Mouse (Mus musculus): ENCODE data around the gene Atxn7l3. TPM values are rescaled to one million over a fixed set of nuclear protein-coding genes. Genes with fewer than 3 reads are reported as not detected.

Atxn7l3 gene
- polyA plus RNA-seq, 1 experiment: 30.2 TPM

DNA sequence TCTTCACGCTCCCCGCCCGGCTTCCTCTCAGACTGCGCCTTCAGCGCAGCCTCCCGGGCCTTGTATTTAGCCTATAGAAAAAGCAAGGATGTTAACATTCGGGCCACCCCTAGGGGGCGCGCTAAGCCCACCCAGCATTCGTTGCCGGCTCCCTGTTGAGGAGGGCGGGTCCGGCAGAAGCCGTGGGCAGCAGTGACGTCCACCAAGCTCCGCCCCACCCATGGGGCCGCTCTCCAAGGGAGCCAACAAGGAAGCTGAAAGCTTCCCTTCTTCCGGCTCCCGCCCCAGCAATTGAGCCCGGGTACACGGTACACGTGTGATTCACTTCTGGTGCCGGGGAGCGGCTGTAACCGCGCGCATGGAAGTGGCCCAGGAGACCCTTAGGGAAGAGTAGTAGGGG is 12.5 kb upstream of the Atxn7l3 start:
- Histone ChIP-seq H3K27ac (ENCODE audit: insufficient read depth, low read depth, low read length) (peak overlapping the region; percentile 43), H3K36me3 (ENCODE audit: control insufficient read depth, insufficient read depth, low read length) (peaks cover 38% of the 10 kb centered on the region), H3K4me3 (ENCODE audit: low read depth, low read length) (peak overlapping the region; percentile 62), H3K27me3 (ENCODE audit: control insufficient read depth, insufficient read depth, low read length) (no peaks in the 10 kb centered on the region), H3K4me1 (ENCODE audit: control insufficient read depth, insufficient read depth, insufficient read length, low read length) (peaks cover 21% of the 10 kb centered on the region)
- under 1% methylated on average over 27 of the region's 27 CpGs for WGBS
- TF ChIP-seq POLR2A (IDR thresholded peaks at IDR 0.05; ENCODE audit: low read depth, low read length) (no peak), CTCF (IDR thresholded peaks at IDR 0.05; ENCODE audit: extremely low read depth, insufficient read length, insufficient replicate concordance, low read depth, low read length) (peak; percentile 99)

DNA sequence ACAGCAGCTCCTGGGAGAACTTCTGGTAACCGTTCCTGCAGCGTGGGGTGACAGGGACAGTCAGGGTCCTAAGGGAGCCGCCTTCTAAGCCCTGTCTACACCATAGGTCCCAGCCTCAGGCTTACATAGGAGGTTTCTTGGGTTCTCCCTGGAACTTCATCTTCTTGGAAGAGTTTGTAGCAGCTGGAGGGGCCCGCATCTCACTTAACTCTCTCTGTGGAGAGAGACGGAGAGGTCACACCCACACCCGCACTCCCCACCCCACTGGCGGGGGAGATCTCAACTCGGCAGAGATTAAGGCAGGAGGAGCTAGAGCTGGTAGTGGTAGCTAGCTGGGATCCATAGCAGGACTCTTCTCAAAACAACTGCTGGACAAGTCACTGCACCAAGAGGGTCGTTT is 11.7 kb upstream of the Atxn7l3 start:
- Histone ChIP-seq H3K36me3 (ENCODE audit: control insufficient read depth, insufficient read depth, low read length) (peaks cover 29% of the 10 kb centered on the region), H3K4me1 (ENCODE audit: control insufficient read depth, insufficient read depth, insufficient read length, low read length) (peaks cover 21% of the 10 kb centered on the region), H3K27ac (ENCODE audit: insufficient read depth, low read depth, low read length) (no peak overlapping the region), H3K4me3 (ENCODE audit: low read depth, low read length) (no peak overlapping the region), H3K27me3 (ENCODE audit: control insufficient read depth, insufficient read depth, low read length) (no peaks in the 10 kb centered on the region)
- TF ChIP-seq POLR2A (IDR thresholded peaks at IDR 0.05; ENCODE audit: low read depth, low read length) (no peak), CTCF (IDR thresholded peaks at IDR 0.05; ENCODE audit: extremely low read depth, insufficient read length, insufficient replicate concordance, low read depth, low read length) (no peak)
- 76% methylated on average over 9 of the region's 9 CpGs for WGBS

DNA sequence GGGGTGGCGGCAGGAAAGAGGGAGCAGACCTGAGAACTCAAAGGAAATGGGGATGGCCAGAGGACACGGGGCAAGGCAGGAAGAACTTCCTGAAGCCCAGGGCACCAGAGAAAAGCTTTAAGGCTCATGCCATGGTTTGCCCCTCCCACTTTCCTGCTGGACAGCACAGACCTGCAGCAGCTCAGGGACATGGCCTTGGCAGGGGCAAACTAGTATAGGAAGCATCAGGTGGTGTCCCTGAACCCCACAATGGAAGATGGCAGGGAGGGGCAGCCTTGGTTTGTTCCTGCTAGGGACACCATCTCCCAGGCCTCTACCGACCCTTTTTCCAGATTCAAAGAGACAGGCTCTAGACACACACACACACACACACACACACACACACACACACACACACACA is 8.9 kb upstream of the Atxn7l3 start:
- Histone ChIP-seq H3K4me3 (ENCODE audit: low read depth, low read length) (no peak overlapping the region), H3K36me3 (ENCODE audit: control insufficient read depth, insufficient read depth, low read length) (peaks cover 22% of the 10 kb centered on the region), H3K27ac (ENCODE audit: insufficient read depth, low read depth, low read length) (no peak overlapping the region), H3K4me1 (ENCODE audit: control insufficient read depth, insufficient read depth, insufficient read length, low read length) (peaks cover 14% of the 10 kb centered on the region), H3K27me3 (ENCODE audit: control insufficient read depth, insufficient read depth, low read length) (no peaks in the 10 kb centered on the region)
- 64% methylated on average over 3 of the region's 3 CpGs for WGBS
- TF ChIP-seq POLR2A (IDR thresholded peaks at IDR 0.05; ENCODE audit: low read depth, low read length): no peak
- TF ChIP-seq CTCF (IDR thresholded peaks at IDR 0.05; ENCODE audit: extremely low read depth, insufficient read length, insufficient replicate concordance, low read depth, low read length): no peak

DNA sequence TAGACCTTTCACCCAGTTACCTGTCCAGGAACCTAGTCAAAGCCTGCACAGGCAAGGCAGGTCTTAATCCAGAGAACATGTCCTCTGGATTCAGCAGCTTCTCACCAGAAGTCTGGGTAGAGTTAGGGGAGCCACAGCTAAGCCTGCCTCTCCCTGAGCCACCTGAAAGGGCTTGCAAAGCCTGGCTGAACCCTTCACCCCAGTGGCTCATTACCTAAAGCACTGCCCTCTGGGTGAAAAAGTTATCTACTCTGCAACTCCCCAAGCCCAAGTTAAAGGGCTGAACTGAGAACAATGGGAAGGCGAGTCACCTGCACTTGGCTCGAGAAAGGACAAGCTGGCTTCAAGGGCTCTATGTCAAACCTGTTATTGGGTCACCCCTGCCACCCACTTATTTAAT is 7.7 kb upstream of the Atxn7l3 start:
- Histone ChIP-seq H3K4me1 (ENCODE audit: control insufficient read depth, insufficient read depth, insufficient read length, low read length) (peaks cover 3% of the 10 kb centered on the region; the same call in 1 of the 2 replicates), H3K27ac (ENCODE audit: insufficient read depth, low read depth, low read length) (no peak overlapping the region), H3K27me3 (ENCODE audit: control insufficient read depth, insufficient read depth, low read length) (no peaks in the 10 kb centered on the region), H3K4me3 (ENCODE audit: low read depth, low read length) (no peak overlapping the region), H3K36me3 (ENCODE audit: control insufficient read depth, insufficient read depth, low read length) (peaks cover 22% of the 10 kb centered on the region)
- 47% methylated on average over 2 of the region's 2 CpGs for WGBS
- TF ChIP-seq POLR2A (IDR thresholded peaks at IDR 0.05; ENCODE audit: low read depth, low read length): no peak
- no peak for TF ChIP-seq CTCF (IDR thresholded peaks at IDR 0.05; ENCODE audit: extremely low read depth, insufficient read length, insufficient replicate concordance, low read depth, low read length)

DNA sequence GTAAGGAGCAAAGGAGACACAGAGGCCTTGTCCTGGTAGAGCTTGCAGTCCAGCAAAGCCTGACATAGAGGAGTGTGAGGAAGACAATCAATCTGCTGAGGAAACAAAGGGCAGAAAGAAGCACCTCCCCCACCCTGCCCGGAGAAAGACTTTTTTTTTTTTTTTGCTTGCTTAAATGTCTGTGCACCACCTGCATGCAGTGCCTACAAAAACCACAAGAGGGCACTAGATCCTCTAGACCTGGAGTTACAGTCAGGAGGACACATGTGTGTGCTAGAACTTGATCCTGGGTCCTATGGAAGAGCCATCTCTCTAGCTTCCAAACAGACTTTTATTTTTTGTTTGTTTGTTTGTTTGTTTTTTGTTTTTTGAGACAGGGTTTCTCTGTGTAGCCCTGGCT is 3.4 kb upstream of the Atxn7l3 start:
- no peaks in the 10 kb centered on the region for H3K36me3 ChIP-seq (ENCODE audit: control insufficient read depth, insufficient read depth, low read length)
- peaks cover 6% of the 10 kb centered on the region; the same call in 1 of the 2 replicates for H3K4me1 ChIP-seq (ENCODE audit: control insufficient read depth, insufficient read depth, insufficient read length, low read length)
- TF ChIP-seq CTCF (IDR thresholded peaks at IDR 0.05; ENCODE audit: extremely low read depth, insufficient read length, insufficient replicate concordance, low read depth, low read length) (no peak; the same call in 1 of the 2 replicates), POLR2A (IDR thresholded peaks at IDR 0.05; ENCODE audit: low read depth, low read length) (no peak)
- H3K27ac ChIP-seq (ENCODE audit: insufficient read depth, low read depth, low read length): no peak overlapping the region
- no peak overlapping the region for H3K4me3 ChIP-seq (ENCODE audit: low read depth, low read length)
- no peaks in the 10 kb centered on the region for H3K27me3 ChIP-seq (ENCODE audit: control insufficient read depth, insufficient read depth, low read length)
- 6% methylated on average over 1 of the region's 1 CpGs for WGBS

DNA sequence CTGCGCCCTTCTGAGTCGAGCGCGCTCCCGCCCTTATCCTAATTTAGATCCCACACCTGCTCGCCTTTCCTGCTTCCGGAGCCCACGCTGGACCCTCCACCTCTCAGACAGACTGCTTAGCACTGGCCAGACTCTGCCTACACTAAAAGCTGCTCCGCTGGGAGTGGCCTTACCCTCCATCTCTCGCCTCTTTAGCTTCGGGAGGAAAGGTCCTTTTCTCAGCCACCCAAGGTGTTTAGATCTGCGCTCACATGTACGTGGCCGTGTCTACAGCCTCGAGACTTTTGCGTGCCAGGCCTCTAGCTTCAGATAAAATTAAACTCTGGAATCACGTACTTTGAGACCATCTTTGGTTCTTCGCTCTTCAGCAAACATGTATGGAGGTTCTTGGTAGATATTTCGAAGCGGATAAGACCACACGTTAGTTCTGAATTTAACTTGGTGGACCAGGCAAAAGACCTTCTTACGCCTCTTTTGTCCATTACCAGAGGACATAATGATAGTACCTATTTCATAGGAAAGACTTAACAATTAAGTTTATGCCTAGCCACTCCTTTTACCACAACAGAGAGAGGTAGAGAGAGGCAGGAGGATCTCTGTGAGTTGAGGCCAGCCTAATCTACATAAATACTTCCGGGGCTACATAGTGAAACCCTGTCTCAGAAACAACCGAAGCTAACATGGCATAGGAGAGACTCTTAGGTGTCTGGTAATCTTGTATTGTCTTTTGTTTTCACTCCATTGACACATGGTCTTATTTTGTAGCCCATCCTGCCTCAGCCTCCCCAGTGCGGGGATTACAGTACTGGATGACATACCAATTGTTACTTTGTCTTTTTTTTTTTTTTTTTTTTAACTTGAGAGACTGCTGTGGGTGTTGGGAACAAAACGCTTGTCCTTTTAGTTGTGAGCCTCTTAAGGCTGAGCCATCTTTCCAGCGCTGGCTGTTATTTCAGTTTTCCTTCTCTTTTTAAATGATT is 1.4 kb upstream of the Atxn7l3 start:
- no peaks in the 10 kb centered on the region for H3K27me3 ChIP-seq (ENCODE audit: control insufficient read depth, insufficient read depth, low read length)
- WGBS: 16% methylated on average over 27 of the region's 27 CpGs
- TF ChIP-seq POLR2A (IDR thresholded peaks at IDR 0.05; ENCODE audit: low read depth, low read length): no peak
- TF ChIP-seq CTCF (IDR thresholded peaks at IDR 0.05; ENCODE audit: extremely low read depth, insufficient read length, insufficient replicate concordance, low read depth, low read length): no peak
- peak overlapping the region; percentile 68 for H3K4me3 ChIP-seq (ENCODE audit: low read depth, low read length)
- peak overlapping the region; percentile 89 for H3K27ac ChIP-seq (ENCODE audit: insufficient read depth, low read depth, low read length)
- peaks cover 3% of the 10 kb centered on the region for H3K36me3 ChIP-seq (ENCODE audit: control insufficient read depth, insufficient read depth, low read length)
- H3K4me1 ChIP-seq (ENCODE audit: control insufficient read depth, insufficient read depth, insufficient read length, low read length): peaks cover 7% of the 10 kb centered on the region; the same call in 1 of the 2 replicates

Measured in small intestine, adult 2 months (tissue).